Mouse (Mus musculus) intestine, embryonic 16.5 days (tissue): ENCODE data around the gene Cgn. TPM values are rescaled to one million over a fixed set of nuclear protein-coding genes. Genes with fewer than 3 reads are reported as not detected.
"Not testable (repeated sequence)": the region's sequence is repeated elsewhere in the genome, so short reads cannot be mapped to it uniquely, and the experiment has no call there.

Source experiments
- ATAC-seq: fragments of 200-750 bp; cut with Nextera tagmentation; 2 replicates; pipeline ENCODE4 v1.8.0; 2017; ENCODE audit warnings: moderate TSS enrichment, moderate library complexity
- H3K27ac ChIP-seq: fragments of 300-500 bp; sonication (generic); 2 replicates; pipeline ENCODE4 v1.5.1; 2014; ENCODE audit warnings: mild to moderate bottlenecking, low read length
- H3K27me3 ChIP-seq: fragments of 300-500 bp; sonication (generic); replicated peaks from 2 replicates; pipeline ENCODE4 v1.6.1; 2014; ENCODE audit warnings: low read length, control low read depth, mixed read lengths; ENCODE audit not compliant: control insufficient read depth, insufficient read depth
- H3K36me3 ChIP-seq: fragments of 300-500 bp; sonication (generic); 2 replicates; pipeline ENCODE4 v1.6.1; 2014; ENCODE audit warnings: low read length, control low read depth; ENCODE audit not compliant: control insufficient read depth, insufficient read depth
- H3K4me1 ChIP-seq: fragments of 300-500 bp; sonication (generic); 2 replicates; pipeline ENCODE4 v1.6.1; 2014; ENCODE audit warnings: low read length, control low read depth, mixed read lengths; ENCODE audit not compliant: control insufficient read depth, insufficient read depth
- H3K4me2 ChIP-seq: fragments of 300-500 bp; sonication (generic); 2 replicates; pipeline ENCODE4 v1.6.1; 2014; ENCODE audit warnings: low read depth, low read length, control low read depth
- H3K4me3 ChIP-seq: fragments of 300-500 bp; sonication (generic); 2 replicates; pipeline ENCODE4 v1.5.1; 2014; ENCODE audit warnings: mild to moderate bottlenecking, low read length
- H3K9ac ChIP-seq: fragments of 300-500 bp; sonication (generic); 2 replicates; pipeline ENCODE4 v1.6.1; 2014; ENCODE audit warnings: low read depth, low read length
- H3K9me3 ChIP-seq: fragments of 300-500 bp; sonication (generic); 2 replicates; pipeline ENCODE4 v1.6.1; 2016; ENCODE audit warnings: low read length, control low read depth; ENCODE audit not compliant: control insufficient read depth
- WGBS: fragments of 180-500 bp; shearing (Covaris S2); extraction: QIAGEN DNeasy Blood & Tissue Kit; methylation state at CpG from one replicate; pipeline ENCODE4 v1.1.7; 2014; 5-methylcytosine and 5-hydroxymethylcytosine counted together
- polyA plus RNA-seq: library from polyadenylated mRNA; unstranded; fragments of >200 nt; fragmentation: Nextera tagmentation; extraction: Ambion mirVana; gene quantifications from 2 replicates; pipeline ENCODE4 v1.2.1, GENCODE M21; 2015

The Cgn gene
- polyA plus RNA-seq, 1 experiment from 2014 or later, result 80.9 TPM

DNA sequence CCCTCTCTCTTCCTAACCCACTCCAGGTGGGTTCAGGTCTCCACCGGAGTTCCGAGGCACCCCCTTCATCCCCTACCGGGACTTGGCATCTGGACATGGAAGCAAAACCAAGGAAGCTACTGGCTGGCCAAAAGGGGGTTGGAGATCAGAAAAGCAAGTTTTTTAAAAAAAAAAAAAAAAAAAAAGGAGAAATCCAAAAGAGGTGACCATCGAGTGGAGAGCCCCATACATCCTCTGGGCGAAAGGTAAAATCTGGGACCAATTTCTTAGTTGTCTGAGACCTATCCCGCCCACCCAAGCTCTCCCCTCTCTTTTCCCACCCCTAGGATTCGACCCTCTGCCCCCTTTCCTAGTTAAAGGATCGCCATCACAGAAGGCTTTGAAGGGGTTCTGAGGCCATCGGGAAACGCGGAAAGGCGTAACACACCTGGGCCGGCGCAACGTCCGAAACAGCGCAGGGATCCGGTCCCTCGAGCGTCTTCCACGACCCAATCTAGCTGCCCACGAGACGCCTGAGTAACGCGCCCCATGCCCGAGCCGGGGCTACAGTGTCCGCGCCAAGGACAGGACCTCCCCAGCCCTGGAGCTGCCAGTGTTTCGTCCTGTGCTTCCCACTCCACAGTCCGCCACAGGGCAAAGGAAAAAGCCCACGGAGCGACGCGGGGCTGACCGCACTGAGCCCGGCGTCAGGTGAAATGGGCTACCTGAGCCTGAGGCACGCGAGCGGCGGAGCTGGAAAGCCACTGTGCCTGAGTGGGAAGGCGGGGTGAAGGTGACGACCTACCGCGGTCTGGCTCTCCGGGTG, 28.8 kb downstream of the Cgn start:
- not testable (repeated sequence) for H3K27ac ChIP-seq, H3K9me3 ChIP-seq, ATAC-seq, H3K4me1 ChIP-seq, H3K27me3 ChIP-seq, H3K36me3 ChIP-seq
- 3% methylated on average over 20 of the region's 47 CpGs for WGBS
- Histone ChIP-seq H3K4me3 (peak overlapping the region; percentile 33), H3K4me2 (peak overlapping the region; percentile 45), H3K9ac (peak overlapping the region; percentile 42)

GRCm38 (mm10) chr3:94745691-94746090, 40.6 kb downstream of the Cgn start:
- no peak for ATAC-seq
- no peak overlapping the region for H3K4me2 ChIP-seq
- H3K27me3 ChIP-seq, result no peaks in the 10 kb centered on the region
- H3K9me3 ChIP-seq, result no peaks in the 10 kb centered on the region
- no peaks in the 10 kb centered on the region for H3K4me1 ChIP-seq
- WGBS, result 93% methylated on average over 17 of the region's 17 CpGs
- no peak overlapping the region for H3K4me3 ChIP-seq
- H3K36me3 ChIP-seq, result no peaks in the 10 kb centered on the region
- H3K27ac ChIP-seq, result no peak overlapping the region
- H3K9ac ChIP-seq, result no peak overlapping the region

GRCm38 (mm10) chr3:94723637-94724036, 62.7 kb downstream of the Cgn start:
- H3K36me3 ChIP-seq, ATAC-seq, H3K27me3 ChIP-seq, H3K9me3 ChIP-seq, H3K9ac ChIP-seq, H3K4me3 ChIP-seq, H3K4me2 ChIP-seq, H3K4me1 ChIP-seq, H3K27ac ChIP-seq: not testable (repeated sequence)
- WGBS, result 16% methylated on average over 2 of the region's 2 CpGs

GRCm38 (mm10) chr3:94718253-94718652, 68.0 kb downstream of the Cgn start:
- not testable (repeated sequence) for H3K27me3 ChIP-seq, H3K4me3 ChIP-seq, H3K4me2 ChIP-seq, H3K9ac ChIP-seq, H3K27ac ChIP-seq, H3K9me3 ChIP-seq, H3K4me1 ChIP-seq, H3K36me3 ChIP-seq
- ATAC-seq, result peak; percentile 84
- 11% methylated on average over 1 of the region's 1 CpGs for WGBS

DNA sequence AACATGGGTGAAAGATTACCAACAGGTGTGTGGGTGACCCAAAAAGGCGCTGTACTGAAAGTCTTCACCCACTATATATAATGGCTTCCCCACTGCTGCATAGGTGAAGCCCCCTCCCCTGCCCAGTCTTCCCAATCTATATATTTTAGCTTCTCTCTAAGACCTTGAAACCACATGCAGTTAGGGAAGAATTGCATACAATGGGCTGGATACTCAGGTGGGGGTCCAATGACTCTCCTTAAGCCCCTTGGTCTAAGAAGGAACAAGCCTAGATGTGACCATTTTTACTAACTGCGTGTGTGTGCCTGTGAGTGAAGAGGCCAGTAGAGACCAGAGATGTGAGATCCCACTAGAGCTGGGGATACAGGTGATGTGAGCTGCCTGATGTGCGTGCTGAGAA, 72.9 kb downstream of the Cgn start:
- not testable (repeated sequence) for H3K36me3 ChIP-seq, H3K4me3 ChIP-seq, H3K9me3 ChIP-seq

DNA sequence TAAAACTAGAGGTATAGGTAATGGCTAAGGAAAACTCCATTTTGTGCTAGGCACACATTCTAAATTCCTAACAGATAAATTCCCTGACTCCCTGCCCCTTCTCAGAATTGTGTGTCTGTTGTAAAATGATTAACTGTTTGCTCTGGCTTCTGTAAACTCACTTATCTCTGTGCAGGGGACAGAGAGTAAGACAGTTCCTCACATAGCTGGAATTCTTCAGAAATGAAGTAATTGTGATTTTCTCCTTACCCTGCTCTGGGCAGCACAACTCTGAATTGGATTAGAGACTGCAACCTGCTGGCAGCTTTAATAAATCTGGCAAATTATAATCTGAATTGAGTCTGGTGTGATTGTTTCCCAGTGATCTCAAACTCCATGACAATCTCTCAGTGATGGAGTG, 75.7 kb downstream of the Cgn start:
- H3K4me3 ChIP-seq, H3K4me2 ChIP-seq, H3K27me3 ChIP-seq, H3K9ac ChIP-seq, H3K27ac ChIP-seq, H3K4me1 ChIP-seq, H3K36me3 ChIP-seq, H3K9me3 ChIP-seq: not testable (repeated sequence)
- peak; percentile 69; the same call in 1 of the 2 replicates for ATAC-seq

More for the DNA sequence above, 72.9 kb downstream of the Cgn start:
- H3K9ac ChIP-seq, H3K4me1 ChIP-seq, H3K4me2 ChIP-seq, H3K27ac ChIP-seq, H3K27me3 ChIP-seq, ATAC-seq: not testable (repeated sequence)
- 90% methylated on average over 3 of the region's 3 CpGs for WGBS

Other genes with a start within 250 kb of the Cgn start
- gene Snx27, start 203.8 kb downstream of the Cgn start, polyA plus RNA-seq, result 26.7 and 27.4 TPM in 2 replicates
- gene Gm10972, start 143.4 kb downstream of the Cgn start, polyA plus RNA-seq, result not detected in 2 replicates
- gene Tuft1, start 127.6 kb downstream of the Cgn start, polyA plus RNA-seq, result 11.6 and 12.5 TPM in 2 replicates
- 7.0 and 7.1 TPM in 2 replicates for gene Selenbp2, start 92.9 kb downstream of the Cgn start, polyA plus RNA-seq
- 9.2 and 9.9 TPM in 2 replicates for gene Pogz, start 51.1 kb upstream of the Cgn start, polyA plus RNA-seq
- 299 and 315 TPM in 2 replicates for gene Psmb4, start 100.5 kb upstream of the Cgn start, polyA plus RNA-seq
- gene Selenbp1, start 146.6 kb upstream of the Cgn start, polyA plus RNA-seq, result 157 and 167 TPM in 2 replicates
- 4.3 and 5.1 TPM in 2 replicates for gene Rfx5, start 167.6 kb upstream of the Cgn start, polyA plus RNA-seq
- gene Pi4kb, start 188.2 kb upstream of the Cgn start, polyA plus RNA-seq, result 21.7 and 22.9 TPM in 2 replicates
- gene Zfp687, start 229.0 kb upstream of the Cgn start, polyA plus RNA-seq, result 16.9 and 17.6 TPM in 2 replicates